Mouse (Mus musculus) cerebellum, postnatal 14 days (tissue): ENCODE results near the gene Axin2.
A peak's percentile ranks its signal among the peaks of the same experiment; 100 is the strongest.
"Not testable (repeated sequence)": the region's sequence is repeated elsewhere in the genome, so short reads cannot be mapped to it uniquely, and the experiment has no call there.

ENCODE experiments used
- DNase-seq, 2 experiments: peaks; one replicate each; pipeline ENCODE4 v3.0.0; 2021; ENCODE audit warnings: mixed read lengths in 2 of 2

Axin2 gene

GRCm38 (mm10) chr11:108920158-108920635, at the start of gene Axin2:
Axin2 (plus strand) TSS chr11:108920349.
- peak; percentile 89 to 90 for DNase-seq

- not testable (repeated sequence) for DNase-seq
Observed at GRCm38 (mm10) chr11:108871284-108871683, 48.9 kb upstream of the Axin2 start.

- DNase-seq = no peak
Observed at GRCm38 (mm10) chr11:108871748-108872147, 48.4 kb upstream of the Axin2 start.

GRCm38 (mm10) chr11:108876633-108877205, 43.4 kb upstream of the Axin2 start:
- DNase-seq = no peak

- no peak for DNase-seq
Observed at GRCm38 (mm10) chr11:108877520-108877919, 42.6 kb upstream of the Axin2 start.

GRCm38 (mm10) chr11:108880546-108880945, 39.6 kb upstream of the Axin2 start:
- no peak for DNase-seq

- no peak for DNase-seq
Observed at GRCm38 (mm10) chr11:108881662-108882061, 38.5 kb upstream of the Axin2 start.

- DNase-seq = no peak
Observed at GRCm38 (mm10) chr11:108885276-108885896, 34.8 kb upstream of the Axin2 start.

- no peak for DNase-seq
Observed at GRCm38 (mm10) chr11:108886060-108886459, 34.1 kb upstream of the Axin2 start.

GRCm38 (mm10) chr11:108889121-108889520, 31.0 kb upstream of the Axin2 start:
- peak; percentile 28 to 43 for DNase-seq

- DNase-seq = no peak
Observed at GRCm38 (mm10) chr11:108890544-108890943, 29.6 kb upstream of the Axin2 start.

GRCm38 (mm10) chr11:108891111-108891870, 28.9 kb upstream of the Axin2 start:
- DNase-seq = peak; percentile 33

GRCm38 (mm10) chr11:108891871-108892380, 28.2 kb upstream of the Axin2 start:
- no peak for DNase-seq

- DNase-seq = no peak
Observed at GRCm38 (mm10) chr11:108892406-108892805, 27.7 kb upstream of the Axin2 start.

- DNase-seq = no peak
Observed at GRCm38 (mm10) chr11:108893232-108893790, 26.8 kb upstream of the Axin2 start.

- no peak for DNase-seq
Observed at GRCm38 (mm10) chr11:108893855-108894510, 26.2 kb upstream of the Axin2 start.

GRCm38 (mm10) chr11:108897034-108897433, 23.1 kb upstream of the Axin2 start:
- peak; percentile 71 to 79 for DNase-seq

- no peak for DNase-seq
Observed at GRCm38 (mm10) chr11:108898063-108898462, 22.1 kb upstream of the Axin2 start.

GRCm38 (mm10) chr11:108898483-108898882, 21.7 kb upstream of the Axin2 start:
- no peak for DNase-seq

- peak; percentile 59 to 63 for DNase-seq
Observed at GRCm38 (mm10) chr11:108900718-108901488, 19.2 kb upstream of the Axin2 start.

- DNase-seq = peak; percentile 55 to 74
Observed at GRCm38 (mm10) chr11:108901670-108902069, 18.5 kb upstream of the Axin2 start.

GRCm38 (mm10) chr11:108902303-108902702, 17.8 kb upstream of the Axin2 start:
- no peak for DNase-seq
